Mouse (Mus musculus): ENCODE measurements around the gene Fbxo6. TPM values are rescaled to one million over a fixed set of nuclear protein-coding genes. Genes with fewer than 3 reads are reported as not detected.
"Not testable (repeated sequence)": the region's sequence is repeated elsewhere in the genome, so short reads cannot be mapped to it uniquely, and the experiment has no call there.

The Fbxo6 gene
- 10 to 100 TPM; 28.9 to 30.2 TPM for total RNA-seq (2021)
- long read RNA-seq, experiment 1, transcript Fbxo6-206 (6 exons, 811 nt) = major isoform, 6 of 24 reads
- long read RNA-seq, experiment 1, transcript Fbxo6-201 (6 exons, 1,346 nt) = major isoform, 6 of 24 reads
- long read RNA-seq, experiment 1, partial matches to known transcripts = 1 of 24 reads
- long read RNA-seq, experiment 1, other reads (novel, unspliced or antisense) = 6 of 24 reads
- long read RNA-seq, experiment 2, transcript Fbxo6-206 (6 exons, 811 nt) = major isoform, 5 of 29 reads
- long read RNA-seq, experiment 2, partial matches to known transcripts = 3 of 29 reads
- long read RNA-seq, experiment 2, other reads (novel, unspliced or antisense) = 17 of 29 reads

DNA sequence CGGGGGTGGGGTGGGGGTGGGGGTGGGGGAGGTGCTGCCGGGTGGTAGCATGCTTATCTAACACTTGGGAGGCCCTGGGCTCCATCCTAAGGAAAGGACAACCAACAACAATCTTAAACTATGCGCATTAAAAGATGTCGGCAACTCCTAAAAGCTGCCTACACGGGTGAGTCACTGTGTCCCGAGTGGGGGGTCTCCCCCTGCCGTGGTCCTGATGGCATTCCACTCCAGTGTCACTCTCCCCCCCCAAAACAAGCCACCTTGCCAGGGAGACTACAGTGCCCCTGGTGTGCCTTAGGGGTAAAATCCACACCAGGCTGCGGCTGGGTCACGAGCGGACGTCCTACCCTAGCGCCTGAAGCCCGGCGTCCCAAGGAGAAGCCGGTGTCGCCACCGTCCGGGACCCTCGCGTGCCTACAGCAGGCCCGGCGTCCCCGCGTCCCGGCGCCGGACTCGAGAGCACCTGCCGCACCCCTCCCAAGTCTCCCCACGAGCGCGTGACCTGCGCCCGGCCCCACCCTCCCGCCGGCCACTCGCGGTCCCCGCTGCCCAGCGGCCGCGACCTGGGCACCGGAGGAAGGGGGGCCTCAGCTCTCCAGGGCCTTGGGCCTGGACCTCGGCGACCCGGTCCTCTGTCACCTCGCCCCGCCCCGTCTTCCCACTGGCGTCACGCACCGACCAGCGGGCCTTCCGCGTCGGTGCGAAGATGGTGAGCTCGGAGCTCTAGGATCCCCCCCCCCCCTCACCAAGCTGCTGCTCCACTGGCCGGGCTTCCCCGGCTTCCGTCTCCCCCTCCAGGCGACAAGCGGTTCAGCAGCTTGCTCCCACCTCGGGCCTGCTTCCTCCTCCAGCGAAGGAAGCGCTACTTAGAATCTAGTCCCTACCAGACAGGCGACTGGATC is at the start of gene Fbxo6:
Gene Fbxo6, minus strand, starts transcription at position 874 of the 902 bp plus-strand sequence.
- peak; percentile 83 to 85 for DNase-seq (ENCODE audit: extremely low spot score in 1 of 2, low spot score in 2 of 2)
- Histone ChIP-seq H3K27ac (peak within 1 kb of the TSS; percentile 99), H3K4me3 (peak within 1 kb of the TSS; percentile 82)
- intact Hi-C loops (cut with DNase I) = loop anchor here (1.0 kb wide), 1 partner anchor 11 kb away; no protein-coding TSS in a partner anchor
- TF ChIP-seq CTCF (IDR thresholded peaks at IDR 0.05) = peak; percentile 59

DNA sequence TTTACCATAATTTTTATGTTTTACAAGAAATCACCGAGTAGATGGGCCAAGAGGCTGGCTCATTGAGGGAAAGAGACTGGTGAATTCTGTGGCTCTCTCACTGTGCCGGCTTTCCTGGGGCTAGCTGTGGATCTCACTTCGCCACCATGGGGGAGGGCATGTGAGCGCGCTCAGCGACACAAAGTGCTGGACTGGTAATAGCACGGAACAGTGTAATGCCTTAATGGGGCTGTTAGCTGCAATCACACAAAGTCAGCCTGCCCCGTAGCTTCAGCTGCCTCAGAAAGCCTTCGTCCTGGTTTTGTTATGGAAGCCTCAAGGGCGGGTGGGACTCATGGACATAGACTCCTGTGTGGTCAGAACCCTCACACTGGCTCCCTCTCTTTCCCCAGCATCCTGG is 46.8 kb upstream of the Fbxo6 start:
- Histone ChIP-seq H3K4me3 (no peak overlapping the region), H3K27ac (no peak overlapping the region)
- DNase-seq (ENCODE audit: extremely low spot score in 1 of 2, low spot score in 2 of 2) = no peak
- TF ChIP-seq CTCF (IDR thresholded peaks at IDR 0.05) = no peak
- intact Hi-C loops (cut with DNase I) = no loop called here

DNA sequence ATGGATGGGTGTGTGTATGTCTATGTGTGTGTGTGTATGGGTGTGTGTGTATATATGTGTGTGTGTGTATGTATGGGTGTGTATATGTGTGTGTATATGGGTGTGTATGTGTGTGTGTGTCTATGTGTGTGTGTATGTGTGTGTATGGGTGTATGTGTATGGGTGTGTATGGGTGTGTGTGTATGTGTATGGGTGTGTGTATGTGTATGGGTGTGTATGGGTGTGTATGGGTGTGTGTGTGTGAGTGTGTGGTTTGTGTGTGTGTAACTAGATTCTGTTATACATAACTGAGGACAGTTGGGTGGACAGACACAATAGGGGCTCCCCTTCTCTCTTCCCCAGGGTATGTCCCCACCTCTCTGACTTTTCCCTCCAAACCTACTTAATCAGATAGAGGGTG is 42.5 kb upstream of the Fbxo6 start:
- Histone ChIP-seq H3K27ac (no peak overlapping the region), H3K4me3 (no peak overlapping the region)
- TF ChIP-seq CTCF (IDR thresholded peaks at IDR 0.05) = no peak
- DNase-seq (ENCODE audit: extremely low spot score in 1 of 2, low spot score in 2 of 2) = no peak
- intact Hi-C loops (cut with DNase I) = no loop called here

DNA sequence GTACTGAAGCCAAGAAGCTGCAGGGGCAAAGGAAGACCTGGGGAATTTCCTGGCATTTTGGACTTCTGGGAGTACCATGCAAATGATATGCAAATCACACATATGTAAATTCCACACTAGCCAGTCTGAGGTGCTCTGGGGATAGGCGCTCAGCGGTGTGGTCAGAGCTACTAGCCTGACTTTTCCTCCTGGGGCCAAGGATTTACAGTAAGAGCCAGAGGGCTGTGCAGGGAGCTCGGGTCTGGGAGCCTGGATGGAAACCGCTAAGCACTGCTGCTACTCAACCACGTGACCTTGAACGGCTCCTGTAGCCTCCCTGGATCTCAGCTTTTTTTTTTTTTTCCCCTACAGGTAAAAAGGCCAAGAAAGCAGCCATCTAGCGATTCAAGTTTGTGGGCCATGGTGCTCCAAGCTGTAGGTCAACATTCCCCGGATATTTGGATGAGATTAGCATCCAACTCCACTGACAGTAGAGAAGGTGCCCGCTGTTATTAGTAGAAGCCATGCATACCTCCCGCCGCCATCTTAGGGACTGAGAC is 40.8 kb upstream of the Fbxo6 start:
- Histone ChIP-seq H3K27ac (no peak overlapping the region), H3K4me3 (no peak overlapping the region)
- DNase-seq (ENCODE audit: extremely low spot score in 1 of 2, low spot score in 2 of 2) = no peak
- no peak for TF ChIP-seq CTCF (IDR thresholded peaks at IDR 0.05)
- intact Hi-C loops (cut with DNase I) = no loop called here

DNA sequence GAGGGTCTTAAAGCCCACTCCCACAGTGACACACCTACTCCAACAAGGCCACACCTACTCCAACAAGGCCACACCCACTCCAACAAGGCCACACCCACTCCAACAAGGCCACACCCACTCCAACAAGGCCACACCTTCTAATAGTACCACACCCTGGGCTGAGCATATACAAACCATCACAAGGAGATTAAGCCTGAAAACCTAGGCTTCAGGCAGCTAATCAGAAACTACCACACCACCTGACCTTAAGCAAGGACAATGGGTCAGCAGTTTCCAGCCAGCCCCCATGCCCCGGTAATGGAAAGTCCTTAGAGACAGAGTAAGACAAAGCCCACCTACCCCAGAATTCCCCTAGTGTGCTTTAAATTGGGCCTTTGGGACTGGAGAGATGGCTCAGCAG is 36.8 kb upstream of the Fbxo6 start:
- H3K4me3 ChIP-seq; intact Hi-C loops (cut with DNase I); H3K27ac ChIP-seq; DNase-seq (ENCODE audit: extremely low spot score in 1 of 2, low spot score in 2 of 2): not testable (repeated sequence)

DNA sequence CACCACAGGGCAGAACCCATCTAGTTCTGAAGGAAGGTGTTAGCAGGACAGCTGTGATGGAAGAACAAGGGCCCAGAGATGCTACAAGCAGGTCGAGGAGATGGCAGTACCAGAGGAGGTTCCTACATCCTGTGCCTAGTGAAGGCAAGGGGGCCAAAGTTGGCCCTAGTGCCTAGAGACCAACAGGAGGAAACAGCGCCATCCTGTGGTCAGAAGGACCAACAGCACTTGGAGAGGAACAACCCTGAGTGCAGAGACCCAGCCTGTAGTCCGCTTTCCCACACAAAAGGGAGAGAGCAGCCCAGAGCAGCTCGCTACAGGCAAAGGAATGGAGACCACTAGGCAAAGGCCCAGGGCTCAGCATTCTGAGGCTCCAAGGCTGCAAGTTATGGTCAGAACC is 33.9 kb upstream of the Fbxo6 start:
- intact Hi-C loops (cut with DNase I) = no loop called here

DNA sequence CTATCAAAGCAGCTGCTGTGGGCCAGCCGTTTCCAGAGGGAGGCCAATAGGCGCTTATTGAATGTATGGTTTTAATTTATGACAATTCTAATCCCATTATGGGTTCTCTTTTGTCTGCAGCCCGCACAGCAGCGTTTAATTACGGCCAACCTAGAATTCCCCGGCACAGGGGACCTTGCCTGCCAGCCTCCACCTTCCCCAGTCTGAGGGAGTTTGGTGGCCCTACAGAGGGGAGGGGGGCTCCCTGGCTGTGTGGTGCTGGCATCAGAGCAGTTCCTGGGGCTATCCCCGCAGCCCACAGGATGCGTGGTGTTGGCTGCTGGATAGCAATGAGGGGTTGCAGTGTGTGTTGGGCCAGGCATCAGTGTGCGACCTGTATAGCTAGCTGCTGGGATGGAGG is 32.6 kb upstream of the Fbxo6 start:
- no peak overlapping the region for H3K27ac ChIP-seq
- TF ChIP-seq CTCF (IDR thresholded peaks at IDR 0.05) = no peak
- H3K4me3 ChIP-seq = no peak overlapping the region
- no peak for DNase-seq (ENCODE audit: extremely low spot score in 1 of 2, low spot score in 2 of 2)
- intact Hi-C loops (cut with DNase I) = no loop called here

More for the DNA sequence above, 33.9 kb upstream of the Fbxo6 start:
- DNase-seq (ENCODE audit: extremely low spot score in 1 of 2, low spot score in 2 of 2) = no peak
- no peak overlapping the region for H3K27ac ChIP-seq
- peak; percentile 12 for TF ChIP-seq CTCF (IDR thresholded peaks at IDR 0.05)
- no peak overlapping the region for H3K4me3 ChIP-seq

DNA sequence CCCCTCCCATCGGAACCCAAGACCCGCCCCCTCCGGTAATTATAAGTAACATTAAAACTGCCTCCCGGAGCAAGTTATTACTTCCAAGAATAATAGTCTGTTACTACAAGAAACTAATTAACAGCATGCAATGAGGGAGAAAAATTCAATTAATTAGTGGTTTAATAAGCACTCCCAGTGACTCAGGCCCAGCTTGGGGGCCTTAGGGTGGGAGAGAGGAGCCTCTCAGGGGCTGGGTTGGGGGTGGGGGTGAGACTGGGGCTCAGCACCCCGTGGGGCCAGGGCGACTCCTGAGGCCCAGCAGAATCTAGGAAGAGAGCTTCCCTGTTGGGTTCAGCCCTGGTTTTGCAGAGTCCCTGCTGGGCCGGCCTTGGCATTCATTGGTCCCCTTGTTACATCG is 30.4 kb upstream of the Fbxo6 start:
- intact Hi-C loops (cut with DNase I) = no loop called here
- no peak for DNase-seq (ENCODE audit: extremely low spot score in 1 of 2, low spot score in 2 of 2)
- no peak overlapping the region for H3K4me3 ChIP-seq
- no peak overlapping the region for H3K27ac ChIP-seq
- no peak for TF ChIP-seq CTCF (IDR thresholded peaks at IDR 0.05)

DNA sequence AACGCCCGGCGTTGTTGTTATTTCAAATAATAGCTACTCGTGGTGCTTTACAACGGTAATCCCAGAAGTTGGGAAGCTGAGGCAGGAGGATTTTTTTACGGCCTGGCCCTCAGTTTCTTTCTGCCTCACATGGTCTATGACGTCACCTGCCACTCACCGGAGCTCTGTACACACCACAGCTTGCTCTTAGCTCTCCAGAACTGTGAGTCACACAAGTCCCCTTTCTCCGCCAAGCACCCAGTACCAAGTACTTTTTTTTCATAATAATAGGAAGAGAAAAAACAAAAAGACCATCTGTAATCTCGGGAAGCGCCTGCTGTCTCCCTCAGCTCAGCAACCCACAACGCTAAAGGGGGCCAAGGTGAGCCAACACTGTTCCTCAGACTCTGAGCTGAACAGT is 29.5 kb upstream of the Fbxo6 start:
- DNase-seq (ENCODE audit: extremely low spot score in 1 of 2, low spot score in 2 of 2) = no peak
- H3K4me3 ChIP-seq = no peak overlapping the region
- no peak for TF ChIP-seq CTCF (IDR thresholded peaks at IDR 0.05)
- no peak overlapping the region for H3K27ac ChIP-seq
- intact Hi-C loops (cut with DNase I) = no loop called here

DNA sequence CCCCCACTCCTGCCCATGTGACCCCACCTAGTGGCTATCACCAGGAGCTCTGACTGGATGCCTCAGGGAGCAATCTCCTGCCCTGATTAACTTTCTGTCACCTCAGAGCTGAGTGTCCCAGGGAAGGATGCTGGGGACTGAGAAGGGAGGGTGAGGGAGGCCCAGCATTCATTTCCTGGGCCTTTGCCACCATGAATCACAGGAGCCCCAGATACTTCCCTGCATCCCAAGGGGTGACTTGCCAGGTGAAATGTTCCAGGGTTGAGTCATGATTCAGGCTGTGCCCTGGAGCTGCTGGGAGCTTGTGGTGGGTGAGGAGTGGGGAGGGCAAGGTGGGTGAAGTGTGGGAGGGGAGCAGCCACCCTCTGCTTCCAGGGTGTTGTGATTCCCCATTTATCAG is 25.8 kb upstream of the Fbxo6 start:
- no peak for TF ChIP-seq CTCF (IDR thresholded peaks at IDR 0.05)
- DNase-seq (ENCODE audit: extremely low spot score in 1 of 2, low spot score in 2 of 2) = no peak
- Histone ChIP-seq H3K4me3 (no peak overlapping the region), H3K27ac (no peak overlapping the region)
- intact Hi-C loops (cut with DNase I) = no loop called here

DNA sequence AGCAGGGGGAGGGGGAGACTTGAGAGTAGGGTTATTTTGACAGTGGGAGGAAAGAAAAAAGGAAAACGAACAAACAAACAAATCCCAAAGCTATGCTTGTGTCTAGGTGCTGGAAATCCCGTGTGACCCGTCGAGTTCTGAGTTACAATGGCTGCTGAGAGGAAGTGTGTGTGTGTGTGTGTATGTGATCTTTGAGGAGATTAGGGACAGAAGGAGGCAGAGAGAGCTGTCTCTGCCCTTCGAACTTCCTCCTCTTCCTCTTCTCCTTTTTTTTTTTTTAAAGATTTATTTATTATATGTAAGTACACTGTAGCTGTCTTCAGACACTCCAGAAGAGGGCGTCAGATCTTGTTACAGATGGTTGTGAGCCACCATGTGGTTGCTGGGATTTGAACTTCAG is 24.7 kb upstream of the Fbxo6 start:
- intact Hi-C loops (cut with DNase I); H3K27ac ChIP-seq: not testable (repeated sequence)

DNA sequence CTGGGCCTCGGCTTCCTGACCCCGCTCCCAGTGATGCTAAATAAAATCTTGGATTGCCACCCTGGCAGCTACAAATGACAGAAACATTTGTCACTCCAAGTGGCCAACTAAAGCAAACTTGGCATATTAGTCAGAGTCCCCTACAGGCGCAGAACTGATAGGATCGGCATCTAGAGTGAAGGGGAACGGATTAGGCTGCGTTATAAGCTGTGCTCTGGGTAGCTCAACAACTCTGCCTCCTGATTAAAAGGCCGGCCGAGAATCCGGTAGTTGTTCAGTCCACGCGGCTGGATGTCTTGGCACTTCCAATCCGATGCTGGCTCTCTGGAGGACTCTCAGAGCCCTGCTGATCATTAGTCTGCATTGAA is 22.5 kb upstream of the Fbxo6 start:
- intact Hi-C loops (cut with DNase I) = loop anchor here (2.0 to 5.0 kb wide), 3 partner anchors 40 to 163 kb away; no protein-coding TSS in a partner anchor
- H3K4me3 ChIP-seq = peak overlapping the region; percentile 43
- H3K27ac ChIP-seq = peak overlapping the region; percentile 82
- DNase-seq (ENCODE audit: extremely low spot score in 1 of 2, low spot score in 2 of 2) = no peak
- TF ChIP-seq CTCF (IDR thresholded peaks at IDR 0.05) = no peak

More for the DNA sequence above, 24.7 kb upstream of the Fbxo6 start:
- DNase-seq (ENCODE audit: extremely low spot score in 1 of 2, low spot score in 2 of 2); H3K4me3 ChIP-seq: not testable (repeated sequence)

All from left cerebral cortex, adult 2 months (tissue).